Mouse (Mus musculus) left cerebral cortex, adult 9 months (tissue): ENCODE results near the gene Mapkapk3.
A peak's percentile ranks its signal among the peaks of the same experiment; 100 is the strongest.

Experiments used
- DNase-seq, 2 experiments: peaks; one replicate each; pipeline ENCODE4 v3.0.0; 2022; ENCODE audit warnings: low spot score in 2 of 2

Gene Mapkapk3

DNA sequence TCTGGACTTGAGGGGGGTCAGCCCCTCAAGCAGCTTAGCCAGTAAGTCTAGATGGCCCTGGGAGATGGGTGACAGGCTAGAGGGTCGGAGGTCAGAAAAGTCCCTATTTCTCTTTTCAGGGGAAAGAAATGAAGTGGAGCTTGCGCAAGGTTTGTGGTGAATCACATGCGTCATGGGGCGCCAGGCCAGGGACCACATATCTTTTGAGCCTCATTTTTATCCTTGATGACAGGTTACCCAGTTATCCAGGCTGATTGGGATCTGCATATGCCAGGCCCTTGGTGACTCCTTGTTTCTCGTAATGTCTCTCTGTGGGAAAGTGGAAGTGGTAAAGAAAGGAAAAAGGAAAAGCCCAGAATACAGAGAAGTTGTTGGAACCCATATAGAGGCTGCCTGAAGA is 25.8 kb downstream of the Mapkapk3 start:
- no peak for DNase-seq

DNA sequence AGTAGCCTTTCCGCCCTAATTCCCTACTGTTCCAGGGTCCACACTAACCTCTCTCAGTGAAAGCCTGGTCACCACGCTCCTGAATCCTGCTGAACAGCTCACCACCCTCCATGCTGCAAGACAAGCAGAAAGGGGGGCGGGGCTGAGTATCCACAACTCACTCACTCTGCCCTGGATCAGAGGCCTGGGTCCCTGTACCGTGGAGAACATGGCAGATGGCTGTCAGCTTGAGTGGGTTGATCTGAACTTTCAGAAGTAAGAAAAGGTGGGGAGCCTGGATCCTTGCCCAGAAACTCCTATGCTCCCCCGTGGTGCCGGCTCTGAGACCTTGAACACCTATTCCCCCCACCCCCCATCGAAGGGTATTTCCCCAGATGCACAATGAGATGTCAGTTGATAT is 27.3 kb downstream of the Mapkapk3 start:
- no peak for DNase-seq

DNA sequence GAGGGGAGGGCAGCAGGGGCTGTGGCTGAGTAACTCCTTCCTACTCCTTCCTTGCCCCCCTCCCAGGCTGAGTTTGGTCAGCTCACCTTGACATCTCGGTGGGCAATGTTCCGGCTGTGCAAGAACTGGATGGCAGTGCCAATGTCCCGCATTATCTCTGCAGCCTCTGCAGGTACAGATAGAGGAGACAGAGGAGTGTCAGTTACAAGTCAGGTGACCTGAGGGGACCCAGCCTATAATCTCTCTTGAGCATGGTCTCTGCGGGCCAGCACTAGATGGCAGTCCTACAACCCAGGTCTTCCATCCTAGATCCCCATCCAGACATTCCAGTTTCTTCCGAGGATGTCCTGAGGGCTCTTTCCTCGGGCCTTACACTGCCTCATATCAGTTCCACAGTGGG is 27.9 kb downstream of the Mapkapk3 start:
- no peak for DNase-seq

DNA sequence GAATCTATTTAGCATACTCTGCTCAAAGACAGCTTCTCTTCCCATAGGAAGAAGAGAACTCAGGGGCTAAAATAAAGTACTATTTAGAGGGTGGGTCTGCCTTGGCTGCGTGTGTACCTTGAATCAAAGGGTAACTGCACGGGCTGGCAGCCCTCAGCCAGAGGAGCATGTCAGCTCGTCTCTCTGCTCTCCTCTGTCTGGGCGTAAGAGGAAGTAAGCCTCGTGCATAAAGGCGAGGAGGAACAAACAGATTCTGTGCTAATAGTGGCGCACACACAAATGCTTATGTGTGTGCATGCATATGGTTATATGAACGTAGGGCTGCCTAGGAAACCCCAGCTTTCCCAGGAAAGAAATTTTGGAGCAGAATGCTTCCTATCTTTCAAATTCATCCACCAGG is 28.8 kb downstream of the Mapkapk3 start:
- DNase-seq: no peak

DNA sequence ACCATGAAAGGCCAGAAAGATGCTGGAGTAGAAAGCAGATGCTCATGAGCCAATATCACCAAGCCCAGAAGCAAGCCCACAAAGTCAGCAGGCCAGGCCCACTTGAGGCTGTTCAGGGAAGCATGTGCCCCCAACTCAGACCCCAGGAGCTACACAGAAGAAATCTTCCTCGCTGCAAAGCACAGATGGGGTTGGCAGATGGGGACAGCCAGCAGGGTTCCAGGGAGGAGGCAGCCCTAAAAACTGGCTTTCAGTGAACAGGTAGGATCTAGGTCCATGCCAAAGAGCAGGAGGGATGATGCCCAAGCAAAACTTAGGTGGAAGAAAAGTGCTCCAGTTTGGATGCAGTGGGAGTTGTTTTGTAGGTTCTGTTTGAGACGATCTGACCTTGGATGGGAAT is 29.2 kb downstream of the Mapkapk3 start:
- no peak for DNase-seq

GRCm38 (mm10) chr9:107259571-107259970 is 30.1 kb downstream of the Mapkapk3 start:
- peak; percentile 69 to 89 for DNase-seq

GRCm38 (mm10) chr9:107255596-107255995 is 34.1 kb downstream of the Mapkapk3 start:
- DNase-seq: no peak

- no peak for DNase-seq
Measured at GRCm38 (mm10) chr9:107254925-107255324, 34.8 kb downstream of the Mapkapk3 start.

DNA sequence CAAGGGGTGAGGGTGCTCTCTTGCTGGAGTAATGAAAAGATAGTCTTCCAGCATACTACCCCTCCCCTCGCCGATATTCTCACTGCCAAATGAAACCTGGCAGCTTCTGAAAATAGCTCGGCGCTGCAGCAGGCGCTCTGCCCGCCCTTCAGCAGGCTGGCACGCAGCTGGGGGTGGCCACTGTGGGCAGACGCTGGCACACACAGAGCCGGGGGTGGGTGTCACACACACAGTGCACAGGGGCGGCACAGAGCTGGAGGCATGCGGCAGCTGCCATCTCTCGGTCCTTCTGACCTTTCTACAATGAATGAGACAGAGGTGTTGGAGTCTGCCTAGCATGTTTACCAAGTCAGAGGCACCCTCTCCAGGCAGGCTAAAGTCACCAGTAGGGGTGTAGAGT is 35.2 kb downstream of the Mapkapk3 start:
- peak; percentile 81 to 86 for DNase-seq

GRCm38 (mm10) chr9:107252164-107252563 is 37.5 kb downstream of the Mapkapk3 start:
- peak in 1 of 2 experiments; percentile 77 for DNase-seq

DNA sequence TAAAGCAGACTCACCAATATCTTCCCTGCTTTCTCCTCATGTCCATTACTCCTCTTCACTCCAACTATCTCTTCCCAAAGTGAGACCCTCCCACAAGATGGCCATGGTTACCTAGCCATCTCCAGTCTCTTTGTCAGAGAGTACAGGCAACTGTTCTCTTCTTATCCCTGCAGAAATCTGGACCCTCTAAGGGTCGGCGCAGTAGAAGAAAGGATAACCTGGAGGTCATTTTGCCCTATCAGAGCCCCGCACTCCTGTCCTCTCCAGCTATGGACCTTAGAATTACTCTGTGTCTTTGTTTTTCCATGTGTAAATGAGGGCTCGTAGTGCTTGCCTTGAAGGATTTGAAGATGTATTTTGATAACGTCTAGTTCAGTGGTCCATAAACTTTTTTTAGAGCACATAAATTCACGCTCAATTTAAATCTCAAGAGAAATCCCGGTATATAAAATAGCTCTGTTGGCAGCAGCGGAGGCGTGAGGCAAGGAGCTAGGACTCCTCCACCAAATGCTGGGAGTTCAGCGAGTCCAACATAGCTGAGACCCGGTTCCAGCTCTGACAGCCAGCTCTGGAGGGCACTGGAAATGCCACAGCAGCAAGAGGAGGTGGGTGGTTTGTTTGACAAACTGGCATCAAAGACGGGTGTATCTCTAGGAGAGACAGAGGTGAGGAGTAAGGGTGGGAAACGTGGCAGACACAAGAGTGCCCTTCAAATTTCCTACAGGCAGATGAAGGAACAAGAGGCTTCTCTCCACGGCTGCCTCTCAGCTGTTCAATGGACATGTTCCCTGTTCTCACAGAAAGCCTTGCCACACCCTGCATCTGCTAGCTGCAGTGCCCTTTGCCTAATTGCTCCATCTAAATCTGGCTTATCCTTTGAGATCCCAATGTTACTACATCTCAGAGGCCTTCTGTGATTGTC is 39.0 kb downstream of the Mapkapk3 start:
- peak in 1 of 2 experiments; percentile 73 for DNase-seq

GRCm38 (mm10) chr9:107249154-107249553 is 40.5 kb downstream of the Mapkapk3 start:
- peak in 1 of 2 experiments; percentile 79 for DNase-seq

DNA sequence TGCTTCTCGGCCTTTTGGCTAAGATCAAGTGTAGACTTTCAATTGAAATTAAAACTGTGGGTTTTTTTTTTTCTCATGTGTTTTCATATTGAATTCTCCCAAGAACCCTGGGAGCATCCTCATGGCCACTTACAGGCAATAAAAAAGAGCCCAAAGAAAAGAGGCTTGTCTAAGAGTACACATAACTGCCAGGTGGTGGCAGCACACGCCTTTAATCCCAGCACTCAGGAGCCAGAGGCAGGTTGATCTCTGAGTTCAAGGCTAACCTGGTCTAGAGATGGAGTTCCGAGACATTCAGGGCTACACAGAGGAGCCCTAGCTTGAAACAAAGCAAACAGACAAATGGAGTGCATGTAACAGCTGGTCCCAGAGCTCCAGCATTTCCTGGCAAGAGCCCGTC is 43.5 kb downstream of the Mapkapk3 start:
- DNase-seq: no peak

DNA sequence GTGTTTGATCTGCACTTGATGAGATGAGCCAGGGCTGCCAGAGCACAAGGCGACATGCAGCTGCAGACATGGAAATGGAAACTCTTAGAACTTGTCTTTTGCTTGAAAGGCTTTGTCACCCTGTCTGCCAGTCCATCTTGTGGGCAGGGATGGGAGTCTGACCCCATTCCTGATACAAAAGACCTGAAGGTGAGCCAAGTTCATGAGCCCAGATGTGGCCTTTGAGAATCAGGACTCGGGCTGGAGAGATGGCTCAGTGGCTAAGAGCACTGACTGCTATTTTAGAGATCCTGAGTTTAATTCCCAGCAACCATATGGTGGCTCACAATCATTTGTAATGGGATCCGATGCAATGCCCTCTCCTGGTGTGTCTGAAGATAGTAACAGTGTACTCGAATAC is 44.4 kb downstream of the Mapkapk3 start:
- no peak for DNase-seq

DNA sequence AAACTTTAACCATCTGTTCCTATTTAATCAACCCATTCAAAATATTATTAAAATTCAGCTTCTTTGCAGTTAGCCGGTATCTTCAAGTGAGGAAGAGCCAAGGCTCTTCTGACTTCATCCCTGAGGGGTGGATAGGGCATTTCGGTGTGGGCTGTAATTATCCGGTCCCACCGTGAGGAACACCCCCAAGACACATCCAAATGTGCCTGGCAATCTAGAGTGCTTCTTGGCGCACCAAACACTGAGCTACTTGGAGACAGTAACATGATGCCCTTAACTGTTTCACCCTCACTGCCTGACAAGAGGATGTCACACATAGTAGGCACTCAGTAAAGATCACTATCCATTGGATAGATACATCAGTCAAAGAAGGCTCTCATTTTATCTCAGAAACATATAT is 53.5 kb downstream of the Mapkapk3 start:
- DNase-seq: no peak

GRCm38 (mm10) chr9:107235261-107235660 is 54.4 kb downstream of the Mapkapk3 start:
- DNase-seq: peak in 1 of 2 experiments; percentile 64

- no peak for DNase-seq
Measured at GRCm38 (mm10) chr9:107232140-107232539, 57.5 kb downstream of the Mapkapk3 start.

- peak in 1 of 2 experiments; percentile 73 for DNase-seq
Measured at GRCm38 (mm10) chr9:107231539-107232139, 58.0 kb downstream of the Mapkapk3 start, which contains the start of gene Dock3. Gene Dock3 (minus strand): TSS chr9:107231909.

DNA sequence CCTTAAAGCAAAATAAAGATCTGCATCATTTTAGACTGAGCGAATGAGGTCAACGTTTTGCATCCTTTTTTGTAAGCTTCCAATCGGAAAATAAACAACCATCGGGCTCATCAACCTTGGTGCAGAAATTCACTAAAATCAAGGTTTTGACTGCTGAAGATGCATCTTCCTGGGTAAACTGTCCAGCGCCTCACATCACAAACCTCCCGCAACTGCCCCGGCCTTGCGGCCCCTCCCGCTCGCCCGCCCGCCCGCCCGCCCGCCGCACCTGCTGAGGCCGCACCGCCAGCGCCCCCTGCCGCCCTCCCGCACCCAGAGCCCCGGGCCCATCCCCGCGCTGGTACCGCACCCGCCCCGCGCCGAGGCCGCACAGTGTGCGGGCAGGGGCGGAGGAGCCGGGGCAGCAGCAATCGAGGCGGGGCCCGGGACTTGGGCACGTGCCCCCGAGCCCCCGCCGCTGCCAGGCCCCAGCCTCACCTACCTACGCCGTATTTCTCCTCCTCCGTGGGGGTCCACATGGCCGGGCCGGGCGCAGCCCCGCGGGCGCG is 58.6 kb downstream of the Mapkapk3 start:
- no peak for DNase-seq

DNA sequence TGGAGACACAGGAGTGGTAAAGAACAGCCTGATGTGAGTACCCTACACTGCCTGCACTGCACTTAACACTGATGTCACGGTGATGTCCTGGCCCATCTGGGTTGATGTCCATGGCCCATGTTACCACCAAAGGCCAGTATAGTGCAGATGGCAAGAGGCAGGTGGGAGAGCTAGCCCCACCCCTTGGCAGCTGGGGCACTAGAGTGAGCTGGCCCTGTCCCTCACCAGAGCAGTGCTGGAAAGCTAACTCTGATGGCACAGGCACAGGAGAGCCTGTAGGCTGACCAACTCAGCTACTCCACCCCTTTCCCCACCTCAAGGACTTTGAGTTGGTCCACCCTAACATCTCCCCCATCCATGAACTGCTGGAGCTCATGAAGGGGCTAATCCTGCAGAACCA is 65.1 kb downstream of the Mapkapk3 start:
- no peak for DNase-seq
